Mouse (Mus musculus) large intestine, adult 2 months (tissue): ENCODE measurements around the gene Ibtk. TPM values are rescaled to one million over a fixed set of nuclear protein-coding genes. Genes with fewer than 3 reads are reported as not detected.
"Not testable (repeated sequence)": the region's sequence is repeated elsewhere in the genome, so short reads cannot be mapped to it uniquely, and the experiment has no call there.

Source experiments
- DNase-seq: peaks from one replicate; pipeline ENCODE4 v3.0.0-alpha.2; 2012; ENCODE audit warnings: low read depth, low spot score
- WGBS: fragments of 180-500 bp; shearing (Covaris S2); methylation state at CpG from one replicate; pipeline ENCODE4 v1.1.7; 2018; 5-methylcytosine and 5-hydroxymethylcytosine counted together
- polyA plus RNA-seq: library from polyadenylated mRNA; depleted of rRNA; stranded (reverse); fragments of >200 nt; gene quantifications from 2 replicates; pipeline ENCODE4 v1.2.3, GENCODE M21; 2012; rRNA removed

Ibtk gene
- polyA plus RNA-seq: 5.8 and 7.4 TPM in 2 replicates

- WGBS: under 1% methylated on average over 52 of the region's 52 CpGs
- DNase-seq: peak; percentile 89
Measured at GRCm38 (mm10) chr9:85749142-85749921, at the start of gene Ibtk. TSS of gene Ibtk (minus strand) at chr9:85749334.

GRCm38 (mm10) chr9:85791521-85791920 is 42.4 kb upstream of the Ibtk start:
- 94% methylated on average over 18 of the region's 18 CpGs for WGBS
- DNase-seq: not testable (repeated sequence)

DNA sequence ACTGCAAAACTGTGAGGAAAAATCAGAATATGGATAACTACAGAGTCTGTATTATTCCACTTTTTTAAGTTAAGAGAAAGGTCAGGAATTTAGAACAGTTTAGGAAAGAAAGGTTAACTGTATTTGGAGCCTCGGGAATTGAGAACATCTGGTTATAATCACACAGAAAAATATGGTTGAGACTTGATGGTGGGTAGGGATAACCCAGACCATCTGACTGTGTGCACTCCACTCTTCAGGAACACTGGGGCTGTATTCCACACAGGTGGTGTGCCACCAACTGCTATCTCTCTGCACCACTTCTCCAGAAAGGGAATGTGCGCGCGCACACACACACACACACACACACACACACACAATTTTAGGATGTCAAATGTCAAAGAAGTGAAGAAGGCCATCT is 31.1 kb upstream of the Ibtk start:
- no peak for DNase-seq
- 90% methylated on average over 4 of the region's 4 CpGs for WGBS

GRCm38 (mm10) chr9:85779458-85779857 is 30.3 kb upstream of the Ibtk start:
- no peak for DNase-seq
- 17% methylated on average over 4 of the region's 4 CpGs for WGBS

- WGBS: 56% methylated on average over 6 of the region's 6 CpGs
- no peak for DNase-seq
Measured at GRCm38 (mm10) chr9:85777544-85777943, 28.4 kb upstream of the Ibtk start.

- no peak for DNase-seq
- WGBS: 45% methylated on average over 12 of the region's 12 CpGs
Measured at GRCm38 (mm10) chr9:85772280-85772679, 23.1 kb upstream of the Ibtk start.

GRCm38 (mm10) chr9:85771454-85771853 is 22.3 kb upstream of the Ibtk start:
- WGBS: 36% methylated on average over 3 of the region's 3 CpGs

DNA sequence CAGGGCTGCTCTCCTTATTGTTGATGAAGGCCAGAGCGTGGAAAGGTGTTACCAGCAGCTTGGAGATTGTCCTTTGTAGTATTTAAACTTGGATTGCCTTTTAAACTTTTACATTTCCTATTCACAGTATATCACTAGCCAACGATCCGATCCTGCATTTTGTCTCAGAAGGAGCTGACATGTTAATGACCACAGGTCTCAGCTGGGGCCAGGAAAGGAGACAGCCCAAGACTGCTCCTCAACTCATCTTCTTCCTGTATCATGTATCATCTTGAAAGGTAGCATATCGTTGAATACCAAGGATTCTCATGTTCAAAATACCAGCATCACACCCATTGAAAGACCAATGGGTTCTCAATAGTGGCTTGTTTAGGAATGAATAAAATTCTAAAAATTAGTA is 21.2 kb upstream of the Ibtk start:
- no peak for DNase-seq
- 69% methylated on average over 4 of the region's 4 CpGs for WGBS

More at GRCm38 (mm10) chr9:85771454-85771853, 22.3 kb upstream of the Ibtk start:
- DNase-seq: no peak

DNA sequence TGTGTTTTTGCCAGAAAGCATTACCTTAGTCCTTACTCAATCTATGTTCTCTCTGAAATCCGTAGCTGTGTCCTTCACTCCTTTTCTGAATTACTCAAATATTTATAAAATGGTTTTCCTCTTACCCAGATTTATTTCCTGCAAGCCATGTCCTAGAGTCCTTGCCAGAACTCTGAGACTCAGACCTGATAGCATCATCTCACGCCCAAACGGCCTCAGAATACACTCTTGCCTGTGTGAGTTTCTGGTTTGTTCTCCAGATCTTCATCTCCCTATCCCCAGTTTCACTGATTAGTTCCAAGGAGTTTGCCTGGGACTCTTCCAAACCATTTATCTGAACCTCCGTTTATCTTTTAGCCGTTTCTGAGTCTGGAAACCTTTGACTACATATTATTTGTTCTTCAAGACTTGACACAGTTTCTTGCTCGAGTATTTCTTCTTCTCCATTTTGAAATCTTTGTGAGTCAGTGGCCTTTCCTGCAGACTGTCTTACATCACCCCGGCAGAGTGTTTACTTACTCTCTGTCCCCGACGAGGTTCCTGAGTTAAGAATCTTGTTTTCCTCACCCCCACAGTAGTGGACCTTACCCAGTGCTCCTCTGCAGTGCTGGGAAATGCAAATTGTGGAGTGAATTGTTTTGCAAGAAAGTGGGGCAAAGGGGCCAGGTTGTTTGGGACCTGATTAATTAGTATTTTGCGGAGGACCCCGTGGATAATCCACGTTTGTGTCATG is 20.1 kb upstream of the Ibtk start:
- 32% methylated on average over 12 of the region's 12 CpGs for WGBS
- DNase-seq: no peak

DNA sequence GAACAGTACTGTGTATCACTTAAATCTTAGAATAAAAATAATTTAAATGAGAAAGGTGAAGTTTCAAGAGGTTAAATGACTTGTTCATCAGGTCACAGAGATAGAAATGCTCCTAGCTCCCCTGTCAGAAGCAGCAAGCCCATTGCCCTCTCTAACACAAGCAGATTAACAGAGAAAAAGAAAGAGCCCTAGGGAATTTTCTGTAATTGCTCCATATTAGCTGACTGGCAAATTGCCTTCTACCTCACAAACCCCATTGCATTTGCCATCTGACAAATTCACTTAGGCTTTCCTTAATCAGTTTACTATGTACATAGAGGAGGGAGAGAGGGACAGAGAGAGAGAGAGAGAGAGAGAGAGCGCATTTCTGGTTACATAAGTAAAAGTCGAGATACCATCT is 18.1 kb upstream of the Ibtk start:
- WGBS: 98% methylated on average over 2 of the region's 2 CpGs
- DNase-seq: no peak

DNA sequence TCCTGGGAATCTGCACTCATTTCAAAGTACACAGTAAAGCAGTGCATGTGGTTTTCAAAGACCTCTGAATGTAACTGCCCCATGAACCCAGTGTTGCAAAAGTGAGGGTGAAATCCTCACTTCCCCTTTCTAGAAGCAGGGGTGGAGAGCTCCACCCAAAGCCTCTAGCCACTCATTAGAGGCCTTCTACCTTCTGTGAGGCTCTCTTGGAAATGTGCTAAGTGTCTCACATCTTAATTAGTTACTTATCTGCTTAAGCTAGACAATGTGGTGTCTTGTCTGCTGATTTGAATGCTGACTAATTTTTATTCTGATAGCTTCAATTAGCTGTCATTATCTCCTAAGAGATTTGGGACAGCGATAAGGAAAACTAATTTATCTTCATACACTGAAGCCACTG is 13.3 kb upstream of the Ibtk start:
- no peak for DNase-seq
- WGBS: 93% methylated on average over 1 of the region's 1 CpGs

DNA sequence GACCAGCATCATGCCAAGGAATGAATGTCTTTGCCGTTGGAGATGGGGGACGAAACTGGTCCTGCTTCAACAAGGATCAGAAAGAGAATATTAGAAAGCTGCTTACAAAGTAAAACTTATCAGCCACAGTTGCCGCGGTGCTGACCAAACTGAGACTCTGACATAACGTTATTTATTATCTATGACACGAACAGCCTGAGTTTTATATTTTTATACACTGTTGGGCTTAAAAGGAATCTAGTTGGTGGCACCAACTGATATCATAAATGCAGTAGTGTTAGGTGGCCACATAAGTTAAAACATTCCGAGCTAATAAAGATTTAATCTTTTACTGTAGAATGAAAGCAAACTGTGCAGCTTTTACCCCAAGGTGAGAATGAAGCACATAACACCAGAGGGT is 1.7 kb upstream of the Ibtk start:
- 89% methylated on average over 7 of the region's 7 CpGs for WGBS
- no peak for DNase-seq

- DNase-seq: peak; percentile 63
- 4% methylated on average over 5 of the region's 5 CpGs for WGBS
Measured at GRCm38 (mm10) chr9:85749922-85750509, 882 bp upstream of the Ibtk start.

- WGBS: under 1% methylated on average over 42 of the region's 43 CpGs
Measured at GRCm38 (mm10) chr9:85748204-85749141, 661 bp downstream of the Ibtk start.

GRCm38 (mm10) chr9:85745566-85745965 is 3.6 kb downstream of the Ibtk start:
- 76% methylated on average over 2 of the region's 2 CpGs for WGBS
- DNase-seq: no peak

More at GRCm38 (mm10) chr9:85748204-85749141, 661 bp downstream of the Ibtk start:
- DNase-seq: peak; percentile 59

GRCm38 (mm10) chr9:85743358-85743757 is 5.8 kb downstream of the Ibtk start:
- WGBS: 70% methylated on average over 11 of the region's 11 CpGs
- no peak for DNase-seq

- DNase-seq: no peak
- WGBS: 87% methylated on average over 4 of the region's 4 CpGs
Measured at GRCm38 (mm10) chr9:85742107-85742506, 7.0 kb downstream of the Ibtk start.

GRCm38 (mm10) chr9:85739279-85739678 is 9.9 kb downstream of the Ibtk start:
- WGBS: 31% methylated on average over 4 of the region's 4 CpGs

DNA sequence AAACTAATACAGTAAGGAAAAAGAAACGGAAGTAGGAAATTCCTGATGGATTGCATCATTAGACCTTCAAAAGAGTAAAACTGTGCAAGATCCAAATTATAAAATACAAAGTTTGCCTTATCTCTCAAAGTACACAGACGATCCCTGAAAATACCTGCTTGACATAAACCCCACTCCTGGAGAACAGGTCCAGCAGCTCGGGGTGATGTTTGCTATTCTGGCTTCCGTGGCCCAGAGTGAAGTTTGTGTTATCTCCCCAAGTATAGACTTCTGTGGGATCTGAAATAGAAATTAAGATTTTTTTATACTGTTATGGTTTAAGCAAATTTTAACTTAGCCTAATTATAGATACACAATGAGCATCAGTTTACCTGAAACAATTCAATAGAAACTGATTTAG is 14.3 kb downstream of the Ibtk start:
- DNase-seq: no peak
- WGBS: 53% methylated on average over 4 of the region's 4 CpGs

More at GRCm38 (mm10) chr9:85739279-85739678, 9.9 kb downstream of the Ibtk start:
- DNase-seq: peak; percentile 39
